Mouse (Mus musculus): ENCODE measurements around the gene Plxnc1. TPM values are rescaled to one million over a fixed set of nuclear protein-coding genes. Genes with fewer than 3 reads are reported as not detected.

The Plxnc1 gene
- polyA plus RNA-seq (2016; fragmentation: Nextera tagmentation; extraction: Ambion mirVana) = 0.35 and 0.48 TPM in 2 replicates

- peak within 1 kb of the TSS; percentile 79 for H3K4me3 ChIP-seq
- H3K36me3 ChIP-seq = no peaks in the 10 kb centered on the region
- H3K4me1 ChIP-seq = peaks cover 41% of the 10 kb centered on the region
- H3K27ac ChIP-seq = peak within 1 kb of the TSS; percentile 79
- peak; percentile 70 for DNase-seq (ENCODE audit: low spot score)
- H3K27me3 ChIP-seq (ENCODE audit: low read depth, poor library complexity, severe bottlenecking) = peaks cover 77% of the 10 kb centered on the region
- H3K9me3 ChIP-seq (replicated peaks) = no peaks in the 10 kb centered on the region
- under 1% methylated on average over 37 of the region's 57 CpGs for WGBS
Observed at GRCm38 (mm10) chr10:94944691-94945205, at the start of gene Plxnc1. Gene Plxnc1 (minus strand): TSS chr10:94944835.

GRCm38 (mm10) chr10:94992127-94992526 is 47.5 kb upstream of the Plxnc1 start:
- H3K4me1 ChIP-seq = peaks cover 12% of the 10 kb centered on the region
- H3K9me3 ChIP-seq (replicated peaks) = no peaks in the 10 kb centered on the region
- 10% methylated on average over 9 of the region's 9 CpGs for WGBS
- H3K27ac ChIP-seq = no peak overlapping the region
- peak; percentile 89 for DNase-seq (ENCODE audit: low spot score)
- H3K4me3 ChIP-seq = peak overlapping the region; percentile 42; the same call in 1 of the 2 replicates
- peaks cover 16% of the 10 kb centered on the region; the same call in 1 of the 2 replicates for H3K27me3 ChIP-seq (ENCODE audit: low read depth, poor library complexity, severe bottlenecking)
- H3K36me3 ChIP-seq = no peaks in the 10 kb centered on the region

DNA sequence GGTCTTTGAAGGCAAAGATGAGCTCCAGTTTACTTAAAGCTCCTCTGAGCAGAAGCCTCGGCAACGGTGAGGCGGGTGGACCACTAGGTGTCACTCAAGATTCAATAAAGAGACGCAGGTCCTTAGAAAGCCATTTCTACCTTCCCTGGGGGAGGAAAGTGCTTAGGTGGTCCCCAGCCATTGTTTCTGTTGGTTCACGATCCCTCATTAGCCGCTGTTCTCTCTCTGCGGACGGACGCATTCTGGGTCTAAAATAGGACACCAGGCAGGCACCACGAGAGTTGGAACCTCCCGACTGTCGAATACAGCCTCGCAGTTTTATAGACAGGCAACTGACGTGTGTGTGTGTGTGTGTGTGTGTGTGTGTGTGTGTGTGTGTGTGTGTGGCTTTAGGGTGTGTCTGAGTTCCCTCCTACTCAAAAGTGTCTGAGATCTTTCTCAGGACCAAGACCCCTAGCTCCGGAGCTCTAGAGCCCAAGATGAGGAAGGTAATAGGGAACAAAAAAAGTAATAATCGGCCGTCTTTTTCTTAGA is 47.0 kb upstream of the Plxnc1 start:
- Histone ChIP-seq H3K36me3 (no peaks in the 10 kb centered on the region), H3K27ac (no peak overlapping the region), H3K4me3 (peak overlapping the region; percentile 42), H3K9me3 (replicated peaks) (no peaks in the 10 kb centered on the region), H3K27me3 (ENCODE audit: low read depth, poor library complexity, severe bottlenecking) (peaks cover 16% of the 10 kb centered on the region; the same call in 1 of the 2 replicates), H3K4me1 (peaks cover 12% of the 10 kb centered on the region)
- peak; percentile 69 for DNase-seq (ENCODE audit: low spot score)
- 18% methylated on average over 17 of the region's 17 CpGs for WGBS

DNA sequence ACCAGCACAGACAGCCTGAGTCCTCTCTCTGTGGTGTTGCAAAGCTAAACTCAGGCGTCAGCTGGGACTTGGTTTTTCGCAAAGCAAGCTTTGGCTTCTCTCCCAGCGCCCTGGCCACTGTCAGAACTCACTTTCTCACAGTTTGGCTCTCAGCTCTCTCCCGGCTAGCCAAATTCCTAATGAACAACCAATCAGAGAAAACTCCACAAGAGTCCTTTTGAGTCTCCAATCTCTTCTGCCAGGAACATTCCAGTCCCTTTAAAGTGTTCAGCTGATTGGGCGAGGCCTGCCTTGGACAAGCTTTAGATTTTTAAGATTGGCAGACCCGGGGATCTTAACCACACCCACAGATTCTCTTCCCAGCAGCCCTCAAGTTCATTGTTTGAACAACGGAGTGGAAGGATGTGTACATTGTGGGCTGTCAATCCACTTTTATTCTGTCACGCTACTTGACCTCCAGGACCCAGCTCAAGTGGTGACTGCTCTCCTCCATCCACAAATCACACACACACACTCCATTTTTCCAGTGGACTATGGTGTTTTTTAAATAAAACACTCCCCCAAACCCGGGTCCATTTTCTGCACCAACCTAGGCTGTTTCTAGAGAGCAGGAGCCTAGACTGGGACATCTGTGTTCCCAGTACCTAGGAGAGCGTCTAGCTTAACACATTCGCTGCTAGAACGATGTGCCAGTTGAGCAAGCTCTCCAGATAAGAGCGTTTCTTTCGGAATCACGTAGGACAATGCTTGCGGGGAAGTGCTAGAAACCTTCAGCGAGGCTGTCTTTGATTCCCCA is 46.3 kb upstream of the Plxnc1 start:
- Histone ChIP-seq H3K27ac (no peak overlapping the region), H3K4me3 (peak overlapping the region; percentile 42), H3K9me3 (replicated peaks) (no peaks in the 10 kb centered on the region), H3K27me3 (ENCODE audit: low read depth, poor library complexity, severe bottlenecking) (peaks cover 16% of the 10 kb centered on the region; the same call in 1 of the 2 replicates), H3K36me3 (no peaks in the 10 kb centered on the region), H3K4me1 (peaks cover 12% of the 10 kb centered on the region)
- WGBS = 32% methylated on average over 17 of the region's 17 CpGs
- no peak for DNase-seq (ENCODE audit: low spot score)

DNA sequence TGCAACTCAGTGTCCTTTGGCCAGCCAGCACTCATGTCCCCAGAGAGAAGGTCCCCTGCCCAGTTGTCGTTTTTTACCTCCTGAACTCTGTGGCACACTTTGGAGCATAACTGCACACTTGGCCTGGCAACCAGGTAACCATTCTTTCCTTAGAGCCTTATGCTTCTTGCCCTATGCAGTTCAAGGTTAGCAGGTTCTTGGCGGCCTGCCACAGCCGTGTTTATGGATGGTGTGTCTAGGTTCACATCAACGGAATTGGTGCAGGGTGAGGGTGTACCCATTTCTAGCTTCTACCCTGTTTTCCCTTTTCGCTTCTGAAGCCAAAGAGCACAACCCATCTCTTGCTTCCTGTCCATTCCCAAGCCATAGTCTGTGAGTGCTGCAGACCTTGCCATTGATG is 44.7 kb upstream of the Plxnc1 start:
- 83% methylated on average over 5 of the region's 5 CpGs for WGBS
- H3K36me3 ChIP-seq = no peaks in the 10 kb centered on the region
- no peak overlapping the region for H3K4me3 ChIP-seq
- no peaks in the 10 kb centered on the region for H3K9me3 ChIP-seq (replicated peaks)
- H3K27me3 ChIP-seq (ENCODE audit: low read depth, poor library complexity, severe bottlenecking) = peaks cover 16% of the 10 kb centered on the region; the same call in 1 of the 2 replicates
- H3K27ac ChIP-seq = no peak overlapping the region
- H3K4me1 ChIP-seq = peaks cover 12% of the 10 kb centered on the region
- no peak for DNase-seq (ENCODE audit: low spot score)

- no peak overlapping the region for H3K27ac ChIP-seq
- 77% methylated on average over 1 of the region's 1 CpGs for WGBS
- DNase-seq (ENCODE audit: low spot score) = no peak
- 0 out of 2 replicates have a peak, but pooled peaks cover 5% of the 10 kb centered on the region for H3K27me3 ChIP-seq (ENCODE audit: low read depth, poor library complexity, severe bottlenecking)
- no peaks in the 10 kb centered on the region for H3K9me3 ChIP-seq (replicated peaks)
- H3K36me3 ChIP-seq = no peaks in the 10 kb centered on the region
- no peak overlapping the region for H3K4me3 ChIP-seq
- no peaks in the 10 kb centered on the region for H3K4me1 ChIP-seq
Observed at GRCm38 (mm10) chr10:94985103-94985502, 40.5 kb upstream of the Plxnc1 start.

DNA sequence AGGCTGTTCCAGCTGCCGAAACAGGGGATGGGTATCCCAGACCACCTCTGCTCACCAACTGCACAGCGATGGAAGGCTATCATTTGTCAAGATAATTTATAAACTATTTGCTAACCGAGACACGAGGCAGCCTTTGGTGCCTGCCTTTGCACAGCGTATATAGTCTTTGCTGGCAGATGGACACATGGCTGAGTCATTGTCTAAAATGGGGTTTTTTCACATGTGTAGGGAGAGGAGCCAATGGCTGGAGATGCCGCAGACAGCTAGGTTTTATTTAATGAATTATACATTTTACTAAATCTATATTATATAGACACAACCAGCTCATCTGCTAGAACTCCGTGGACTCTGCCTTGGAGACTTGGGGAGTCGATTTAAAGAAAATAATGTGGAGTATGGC is 37.9 kb upstream of the Plxnc1 start:
- no peaks in the 10 kb centered on the region for H3K36me3 ChIP-seq
- H3K27ac ChIP-seq = no peak overlapping the region
- H3K27me3 ChIP-seq (ENCODE audit: low read depth, poor library complexity, severe bottlenecking) = no peaks in the 10 kb centered on the region
- WGBS = 81% methylated on average over 8 of the region's 8 CpGs
- no peak overlapping the region for H3K4me3 ChIP-seq
- H3K9me3 ChIP-seq (replicated peaks) = no peaks in the 10 kb centered on the region
- DNase-seq (ENCODE audit: low spot score) = no peak
- H3K4me1 ChIP-seq = no peaks in the 10 kb centered on the region

GRCm38 (mm10) chr10:94981466-94982138 is 37.0 kb upstream of the Plxnc1 start:
- Histone ChIP-seq H3K27ac (no peak overlapping the region), H3K4me3 (no peak overlapping the region), H3K27me3 (ENCODE audit: low read depth, poor library complexity, severe bottlenecking) (no peaks in the 10 kb centered on the region), H3K4me1 (no peaks in the 10 kb centered on the region), H3K36me3 (no peaks in the 10 kb centered on the region), H3K9me3 (replicated peaks) (no peaks in the 10 kb centered on the region)
- DNase-seq (ENCODE audit: low spot score) = no peak
- WGBS = 70% methylated on average over 12 of the region's 12 CpGs

DNA sequence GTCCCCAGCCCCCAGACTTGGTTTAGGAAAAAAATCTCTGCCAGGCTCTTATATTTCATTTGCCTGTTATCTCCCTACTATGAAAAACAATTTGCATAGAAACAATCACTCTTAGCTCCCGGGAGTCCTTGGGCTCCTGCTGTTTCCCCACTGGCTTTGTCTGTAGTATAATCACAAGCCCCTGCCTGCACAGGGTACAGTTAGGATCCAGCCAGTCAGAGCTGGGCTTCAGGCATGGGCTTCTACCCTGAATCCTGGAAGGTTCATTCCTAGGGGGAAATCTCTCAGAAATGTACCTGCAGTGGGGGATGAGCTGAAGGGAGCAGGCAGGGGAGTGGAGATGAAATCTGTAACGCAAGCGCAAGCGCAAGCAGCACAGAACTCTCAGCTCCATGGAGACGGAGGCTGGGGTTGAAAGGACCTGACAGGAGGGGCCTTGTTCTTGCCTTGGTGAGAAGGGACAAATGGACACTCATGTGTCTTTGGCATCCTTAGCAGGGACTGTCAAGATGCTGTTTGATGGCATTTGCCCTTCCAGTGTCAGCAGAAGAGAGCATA is 33.7 kb upstream of the Plxnc1 start:
- no peak for DNase-seq (ENCODE audit: low spot score)
- no peaks in the 10 kb centered on the region for H3K27me3 ChIP-seq (ENCODE audit: low read depth, poor library complexity, severe bottlenecking)
- no peak overlapping the region for H3K27ac ChIP-seq
- H3K4me1 ChIP-seq = no peaks in the 10 kb centered on the region
- no peaks in the 10 kb centered on the region for H3K36me3 ChIP-seq
- H3K9me3 ChIP-seq (replicated peaks) = no peaks in the 10 kb centered on the region
- WGBS = 59% methylated on average over 5 of the region's 5 CpGs
- H3K4me3 ChIP-seq = no peak overlapping the region

- Histone ChIP-seq H3K36me3 (no peaks in the 10 kb centered on the region), H3K4me1 (no peaks in the 10 kb centered on the region), H3K4me3 (no peak overlapping the region), H3K9me3 (replicated peaks) (no peaks in the 10 kb centered on the region), H3K27ac (no peak overlapping the region), H3K27me3 (ENCODE audit: low read depth, poor library complexity, severe bottlenecking) (no peaks in the 10 kb centered on the region)
- WGBS = 59% methylated on average over 5 of the region's 5 CpGs
- peak; percentile 51 for DNase-seq (ENCODE audit: low spot score)
Observed at GRCm38 (mm10) chr10:94976329-94976728, 31.7 kb upstream of the Plxnc1 start.

- H3K4me1 ChIP-seq = no peaks in the 10 kb centered on the region
- no peaks in the 10 kb centered on the region for H3K36me3 ChIP-seq
- no peaks in the 10 kb centered on the region for H3K9me3 ChIP-seq (replicated peaks)
- 80% methylated on average over 4 of the region's 4 CpGs for WGBS
- no peak overlapping the region for H3K4me3 ChIP-seq
- no peak for DNase-seq (ENCODE audit: low spot score)
- H3K27me3 ChIP-seq (ENCODE audit: low read depth, poor library complexity, severe bottlenecking) = no peaks in the 10 kb centered on the region
- H3K27ac ChIP-seq = no peak overlapping the region
Observed at GRCm38 (mm10) chr10:94975099-94975496, 30.5 kb upstream of the Plxnc1 start.

- H3K27ac ChIP-seq = no peak overlapping the region
- WGBS = 81% methylated on average over 9 of the region's 9 CpGs
- no peak for DNase-seq (ENCODE audit: low spot score)
- H3K27me3 ChIP-seq (ENCODE audit: low read depth, poor library complexity, severe bottlenecking) = no peaks in the 10 kb centered on the region
- no peaks in the 10 kb centered on the region for H3K4me1 ChIP-seq
- no peaks in the 10 kb centered on the region for H3K36me3 ChIP-seq
- no peak overlapping the region for H3K4me3 ChIP-seq
- H3K9me3 ChIP-seq (replicated peaks) = no peaks in the 10 kb centered on the region
Observed at GRCm38 (mm10) chr10:94974345-94975098, 29.9 kb upstream of the Plxnc1 start.

Measured in limb, embryonic 10.5 days (tissue).